Mouse (Mus musculus): ENCODE measurements around the gene U2af1.

Gene U2af1

GRCm38 (mm10) chr17:31660661-31661250, 2.1 kb upstream of the U2af1 start:
- no peak for DNase-seq

- DNase-seq: no peak
These were observed 590 bp downstream of the U2af1 start for GRCm38 (mm10) chr17:31658136-31658467.

GRCm38 (mm10) chr17:31657141-31657983, 1.3 kb downstream of the U2af1 start:
- no peak for DNase-seq

GRCm38 (mm10) chr17:31656682-31657081, 2.0 kb downstream of the U2af1 start:
- DNase-seq: no peak

GRCm38 (mm10) chr17:31655366-31655765, 3.3 kb downstream of the U2af1 start:
- DNase-seq: no peak

- DNase-seq: no peak
These were observed 5.4 kb downstream of the U2af1 start for GRCm38 (mm10) chr17:31653277-31653676.

- no peak for DNase-seq
These were observed 6.5 kb downstream of the U2af1 start for GRCm38 (mm10) chr17:31652152-31652551.

- DNase-seq: no peak
These were observed 12.3 kb downstream of the U2af1 start for GRCm38 (mm10) chr17:31646199-31647002.

- no peak for DNase-seq
These were observed 15.8 kb downstream of the U2af1 start for GRCm38 (mm10) chr17:31642913-31643312.

GRCm38 (mm10) chr17:31642331-31642730, 16.4 kb downstream of the U2af1 start:
- DNase-seq: no peak

- no peak for DNase-seq
These were observed 19.0 kb downstream of the U2af1 start for GRCm38 (mm10) chr17:31639651-31640050.

GRCm38 (mm10) chr17:31637866-31638570, 20.7 kb downstream of the U2af1 start:
- DNase-seq: no peak

- DNase-seq: peak; percentile 30 to 32
These were observed 21.5 kb downstream of the U2af1 start, which contains the start of gene Cbs for GRCm38 (mm10) chr17:31636942-31637811. Gene Cbs, minus strand, starts transcription at chr17:31637238.

GRCm38 (mm10) chr17:31636277-31636941, 22.3 kb downstream of the U2af1 start:
- no peak for DNase-seq

GRCm38 (mm10) chr17:31635781-31636180, 22.9 kb downstream of the U2af1 start:
- no peak for DNase-seq

- no peak for DNase-seq
These were observed 23.8 kb downstream of the U2af1 start for GRCm38 (mm10) chr17:31634896-31635295.

- DNase-seq: no peak
These were observed 25.7 kb downstream of the U2af1 start for GRCm38 (mm10) chr17:31633007-31633406.

- no peak for DNase-seq
These were observed 27.5 kb downstream of the U2af1 start for GRCm38 (mm10) chr17:31631081-31631800.

GRCm38 (mm10) chr17:31627961-31628360, 30.7 kb downstream of the U2af1 start:
- no peak for DNase-seq

GRCm38 (mm10) chr17:31623101-31623500, 35.6 kb downstream of the U2af1 start:
- no peak for DNase-seq

All from spleen, adult 18-20 months (tissue).